Mouse (Mus musculus) right cerebral cortex, postnatal 4 days (tissue): ENCODE measurements around the gene Agpat3.
"Not testable (repeated sequence)": the region's sequence is repeated elsewhere in the genome, so short reads cannot be mapped to it uniquely, and the experiment has no call there.

Experiments used
- DNase-seq: peaks from one replicate; pipeline ENCODE4 v3.0.0-alpha.2; 2022

Gene Agpat3

DNA sequence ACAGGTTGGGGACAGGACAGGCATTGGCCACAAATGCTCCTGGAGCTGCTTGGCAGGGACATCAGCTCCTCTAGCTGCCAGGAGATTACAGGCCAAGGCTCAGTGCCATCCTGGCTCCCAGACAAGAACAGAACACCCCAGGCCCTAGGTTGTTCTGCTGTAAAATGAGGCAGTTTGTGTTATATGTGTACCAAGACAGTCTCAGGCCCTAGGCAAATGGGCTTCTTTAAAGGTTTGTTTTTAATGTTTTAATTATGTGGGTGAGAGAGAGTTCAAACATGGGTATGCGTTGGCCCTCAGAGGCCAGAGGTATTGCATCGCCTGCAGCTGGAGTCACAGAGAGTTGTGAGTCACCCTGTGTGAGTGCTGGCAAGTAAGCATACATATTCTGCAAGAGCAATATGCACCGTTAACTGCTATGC, 8.0 kb upstream of the Agpat3 start:
- DNase-seq, result no peak

DNA sequence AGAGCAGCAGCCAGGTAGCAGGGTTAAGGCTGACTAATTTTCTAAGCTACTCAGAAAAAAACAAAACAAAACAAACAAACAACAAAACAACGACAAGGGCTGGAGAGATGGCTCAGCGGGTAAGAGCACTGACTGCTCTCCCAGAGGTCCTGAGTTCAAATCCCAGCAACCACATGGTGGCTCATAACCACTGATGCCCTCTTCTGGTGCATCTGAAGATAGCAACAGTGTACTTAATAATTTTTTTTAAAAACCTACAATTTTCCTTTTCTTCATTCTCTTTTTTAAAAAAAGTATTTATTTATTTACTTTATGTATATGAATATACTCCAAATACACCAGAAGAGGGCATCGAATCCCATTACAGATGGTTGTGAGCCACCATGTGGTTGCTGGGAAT, 6.7 kb upstream of the Agpat3 start:
- not testable (repeated sequence) for DNase-seq

DNA sequence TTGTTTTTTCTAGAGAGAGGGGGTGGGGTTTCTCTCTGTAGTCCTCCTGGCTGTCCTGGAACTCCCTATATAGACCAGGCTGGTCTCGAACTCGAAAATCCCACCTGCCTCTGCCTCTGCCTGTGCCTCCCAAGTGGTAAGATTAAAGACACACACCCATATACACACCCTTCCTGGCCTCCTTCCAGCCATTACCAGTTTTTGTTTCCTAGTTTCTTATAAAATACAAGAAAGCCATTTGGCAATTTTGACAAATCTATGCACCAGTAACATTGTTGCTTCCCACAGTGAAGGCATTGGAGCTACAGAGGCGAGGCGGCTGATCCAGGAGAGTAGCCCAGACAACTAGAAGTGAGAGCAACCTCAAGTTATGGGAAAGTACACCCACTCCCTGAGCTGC, 6.0 kb upstream of the Agpat3 start:
- no peak for DNase-seq

DNA sequence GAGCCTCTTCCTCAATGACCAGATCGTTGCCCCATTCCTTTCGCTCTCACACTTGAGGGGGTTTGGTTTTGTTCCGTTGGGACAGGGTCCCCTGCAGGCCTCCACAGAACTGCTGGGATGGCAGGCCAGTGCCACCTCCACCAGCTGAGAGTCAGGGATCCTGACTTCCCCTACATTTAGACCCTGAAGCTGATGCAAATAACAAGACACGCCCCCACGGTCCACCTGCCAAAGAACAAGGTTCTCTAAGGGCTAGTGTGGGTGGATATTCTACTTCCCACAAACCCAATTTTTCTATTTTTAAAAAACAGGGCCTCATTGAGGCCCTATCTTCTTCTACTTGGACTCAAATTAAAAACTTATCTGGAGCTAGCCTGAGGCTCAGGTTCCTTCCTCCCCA, 5.5 kb upstream of the Agpat3 start:
- DNase-seq, result no peak

DNA sequence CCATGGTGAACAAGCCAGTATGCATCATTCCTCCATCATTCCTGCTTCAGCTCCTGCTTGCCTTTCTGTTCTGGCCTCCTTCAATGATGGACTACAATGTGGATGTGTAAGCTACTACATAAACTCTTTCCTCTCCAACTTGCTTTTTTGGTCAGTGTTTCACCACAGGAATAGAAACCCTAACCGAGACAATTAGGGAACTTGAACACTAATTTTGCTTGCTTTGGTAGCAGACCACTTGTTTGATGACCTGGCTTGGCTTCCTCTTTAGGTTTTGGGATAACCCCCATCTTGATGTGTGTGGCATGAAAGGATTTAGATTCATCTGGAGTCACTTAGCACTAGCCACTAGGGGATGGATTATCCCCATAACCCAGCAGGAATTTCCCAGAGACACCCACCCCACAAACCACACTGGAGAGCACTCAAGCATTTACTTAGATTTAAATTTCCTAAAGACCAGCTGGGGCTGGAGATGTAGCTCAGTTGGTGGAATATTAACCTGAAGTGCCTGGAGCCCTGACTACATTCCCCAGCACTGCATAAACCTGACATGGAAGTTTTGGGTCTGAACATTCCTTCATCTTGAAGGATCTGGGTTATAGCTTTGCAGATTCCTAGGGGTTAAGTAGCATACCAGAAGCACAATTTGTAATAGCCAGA, 3.8 kb upstream of the Agpat3 start:
- no peak for DNase-seq

DNA sequence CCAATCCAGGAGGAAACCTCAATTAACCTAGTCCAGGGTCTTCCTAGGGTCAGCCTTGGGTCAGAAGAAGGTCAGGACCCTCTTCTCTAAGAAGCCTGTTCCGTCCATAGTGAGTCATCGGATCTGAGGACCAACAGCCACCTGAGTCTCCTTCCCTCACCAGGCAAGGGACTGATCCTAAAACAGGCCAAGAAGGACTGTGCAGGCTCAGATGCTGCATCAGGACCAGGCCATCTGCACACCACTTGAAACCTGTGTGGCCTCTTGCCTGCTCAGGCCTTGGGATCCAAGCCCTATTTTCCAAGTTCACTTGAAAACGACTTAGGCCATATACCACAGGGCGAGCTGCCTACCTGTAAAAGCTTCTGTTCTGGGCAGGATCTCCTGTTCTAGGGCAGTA, 907 bp upstream of the Agpat3 start:
- no peak for DNase-seq

DNA sequence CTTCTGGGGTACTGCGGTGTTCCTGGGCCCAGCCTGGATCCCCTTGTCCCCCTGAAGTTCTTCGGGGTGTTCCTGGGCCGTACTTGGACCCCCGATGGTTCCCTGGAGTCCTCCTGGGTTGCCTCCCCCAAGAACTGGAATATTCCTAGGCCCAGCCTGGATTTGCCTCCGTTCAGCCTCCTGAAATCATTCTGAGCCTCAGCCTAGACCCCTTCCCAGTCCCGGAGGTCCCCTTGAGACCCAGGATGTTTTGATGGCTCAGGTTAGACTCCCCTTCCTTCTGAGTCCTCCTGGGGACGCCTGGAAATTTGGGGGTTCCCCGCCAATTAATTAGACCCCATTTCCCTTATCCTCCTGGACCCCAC, 359 bp upstream of the Agpat3 start:
- DNase-seq, result no peak

DNA sequence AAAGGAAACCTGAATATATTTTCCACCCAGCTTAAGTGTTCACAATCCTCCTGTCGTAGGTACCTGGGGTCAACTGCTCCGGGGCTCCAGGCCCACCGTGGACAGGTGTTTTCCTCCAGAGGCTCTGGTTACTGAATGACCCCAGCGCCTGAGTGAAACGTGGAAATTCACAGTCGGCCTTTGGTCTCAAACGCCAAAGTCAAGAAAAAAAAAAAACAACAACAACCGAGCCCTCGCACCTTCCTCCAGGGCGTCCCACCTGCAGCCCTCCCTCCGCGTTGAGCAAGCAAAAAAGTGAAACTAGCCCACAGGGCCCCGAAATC, 764 bp downstream of the Agpat3 start:
- no peak for DNase-seq

DNA sequence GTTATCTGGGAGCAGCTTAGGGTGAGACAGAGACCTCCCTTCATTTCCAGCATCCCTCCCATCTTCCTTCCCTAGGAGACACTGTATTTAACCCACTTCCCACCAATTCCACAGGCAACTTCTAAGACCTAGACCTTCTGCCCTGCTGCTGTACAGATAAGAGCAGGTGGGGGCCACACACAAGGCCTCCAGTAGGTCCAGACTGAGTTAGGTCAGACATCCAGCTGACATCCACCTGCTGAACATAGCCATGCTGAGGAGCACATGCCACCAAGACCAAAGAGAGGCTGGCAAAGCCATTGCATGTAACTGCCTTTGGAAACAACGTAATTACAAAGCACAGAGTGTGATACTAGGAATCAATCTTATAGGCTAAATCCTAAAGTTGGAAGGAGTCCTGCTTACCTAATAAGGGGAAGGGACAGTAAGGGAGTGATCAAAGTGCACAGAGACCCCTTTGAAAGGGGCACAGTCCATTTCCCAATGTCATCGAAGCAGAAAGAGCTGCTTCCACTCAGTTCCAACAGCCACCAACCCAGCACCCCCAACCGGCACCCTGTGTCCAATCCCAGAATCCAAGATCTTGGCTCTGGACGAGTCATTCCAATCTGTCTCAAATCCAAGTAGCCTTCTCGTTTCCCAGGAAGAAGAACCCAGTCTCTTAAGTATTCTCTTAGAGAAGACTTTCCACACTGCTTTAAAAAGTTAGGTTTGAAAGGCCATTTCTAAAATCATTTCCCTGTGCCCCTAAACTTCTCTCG, 1.3 kb downstream of the Agpat3 start:
- no peak for DNase-seq

DNA sequence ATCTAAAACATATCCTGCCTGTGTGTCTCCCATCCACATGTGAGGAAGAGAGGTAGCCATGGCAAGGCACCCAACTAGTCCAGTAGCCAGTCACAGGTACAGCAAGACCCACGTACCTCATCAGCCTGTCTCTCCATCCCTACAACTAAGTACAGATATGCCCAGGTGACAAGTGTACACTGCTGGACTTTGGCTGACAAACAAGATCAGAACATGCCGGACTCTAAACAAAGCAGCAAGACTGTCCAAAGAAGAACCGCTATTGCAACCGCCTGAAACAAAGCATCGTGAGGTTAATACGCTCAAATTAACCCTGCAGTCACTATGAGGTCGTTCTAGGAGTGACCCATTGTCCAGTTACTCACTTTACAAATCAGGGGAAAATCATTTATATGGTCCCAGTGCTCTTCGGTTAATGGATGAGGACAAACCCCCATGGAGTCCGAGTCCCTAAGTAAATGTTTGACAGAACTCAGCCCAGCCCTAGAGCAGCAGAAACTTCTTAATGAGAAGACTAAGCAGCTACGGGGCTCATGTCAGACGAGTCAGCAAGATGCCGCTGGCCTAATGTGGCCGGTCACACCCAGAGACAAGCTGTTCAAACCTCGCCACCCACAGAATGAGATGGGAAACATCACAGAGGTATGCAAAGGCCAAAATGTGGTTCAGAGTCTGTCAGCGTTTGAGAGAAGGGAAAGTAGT, 2.7 kb downstream of the Agpat3 start:
- DNase-seq, result no peak

DNA sequence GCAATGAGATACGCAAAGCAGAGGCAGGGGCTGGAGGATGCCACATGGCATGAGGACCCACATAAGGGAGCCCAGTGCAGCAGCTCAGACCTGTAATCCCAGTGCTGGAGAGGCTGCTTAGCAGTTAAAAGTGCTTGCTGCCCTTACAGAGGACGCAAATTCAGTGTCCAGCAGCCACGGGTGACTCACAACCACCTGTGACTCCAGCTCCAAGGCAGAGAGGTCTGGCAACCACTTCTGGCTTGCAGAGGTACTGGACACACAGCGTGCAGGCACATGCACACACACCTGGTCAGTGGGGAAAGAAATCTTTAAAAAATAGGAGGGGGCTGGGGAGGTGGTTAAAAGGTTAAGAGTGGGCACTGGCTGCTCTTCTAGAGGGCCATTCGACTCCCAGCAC, 4.1 kb downstream of the Agpat3 start:
- no peak for DNase-seq

DNA sequence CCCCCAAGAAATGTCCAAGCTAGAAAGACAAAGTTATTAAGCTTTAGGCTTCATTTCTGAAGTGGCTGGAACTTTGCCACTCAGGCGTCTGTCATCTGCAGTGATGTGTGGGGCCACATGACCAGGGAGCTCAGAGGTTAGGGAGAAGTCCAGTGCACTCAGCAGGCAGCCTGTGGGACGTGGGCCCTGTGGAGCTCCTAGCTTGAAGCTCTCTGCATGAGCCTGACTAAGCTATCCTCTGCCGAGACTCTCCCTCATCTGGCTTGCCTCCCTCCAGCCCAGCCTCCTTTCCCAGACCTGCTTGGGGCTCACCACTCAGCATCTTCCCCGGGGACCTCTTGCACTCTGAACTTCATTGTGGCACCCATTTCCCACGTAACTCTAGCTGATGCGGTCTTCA, 4.8 kb downstream of the Agpat3 start:
- no peak for DNase-seq

DNA sequence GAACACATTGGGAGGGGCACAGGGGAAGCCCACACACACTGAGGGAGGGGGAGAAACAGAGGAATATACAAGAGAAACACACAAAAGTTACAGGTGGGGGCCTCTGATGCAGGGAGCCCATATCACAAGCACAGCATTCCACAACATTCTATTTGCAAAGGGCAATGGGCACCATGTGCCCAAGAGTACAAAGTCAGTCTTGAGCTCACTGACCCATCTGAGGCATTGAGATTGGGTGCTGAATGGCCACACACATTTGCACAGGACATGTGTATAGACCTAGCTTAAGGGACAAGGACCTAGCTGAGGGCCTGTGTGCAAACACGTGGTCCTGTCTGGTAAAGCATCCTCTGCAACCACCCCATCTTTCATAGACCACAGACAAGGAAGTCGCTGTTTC, 6.8 kb downstream of the Agpat3 start:
- DNase-seq, result no peak

DNA sequence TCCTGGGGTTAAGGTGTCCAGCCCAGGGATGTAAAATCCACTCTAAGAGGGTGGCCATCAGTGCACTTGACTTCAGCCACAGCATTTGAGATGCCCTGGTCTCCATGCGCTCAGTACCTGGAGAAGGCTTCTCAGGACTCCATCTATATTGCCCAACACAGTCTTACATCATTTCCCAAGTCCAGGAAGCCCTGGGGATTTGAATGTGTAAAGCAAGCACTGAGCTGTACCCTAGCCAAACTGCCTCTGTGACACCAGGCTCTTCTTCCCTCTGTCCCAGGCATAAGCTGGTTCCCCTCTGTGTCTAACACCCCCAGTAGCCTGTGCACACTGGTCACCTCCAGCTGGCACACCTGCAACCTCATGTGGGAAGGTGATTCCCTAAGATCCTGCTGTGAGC, 10.2 kb downstream of the Agpat3 start:
- no peak for DNase-seq

DNA sequence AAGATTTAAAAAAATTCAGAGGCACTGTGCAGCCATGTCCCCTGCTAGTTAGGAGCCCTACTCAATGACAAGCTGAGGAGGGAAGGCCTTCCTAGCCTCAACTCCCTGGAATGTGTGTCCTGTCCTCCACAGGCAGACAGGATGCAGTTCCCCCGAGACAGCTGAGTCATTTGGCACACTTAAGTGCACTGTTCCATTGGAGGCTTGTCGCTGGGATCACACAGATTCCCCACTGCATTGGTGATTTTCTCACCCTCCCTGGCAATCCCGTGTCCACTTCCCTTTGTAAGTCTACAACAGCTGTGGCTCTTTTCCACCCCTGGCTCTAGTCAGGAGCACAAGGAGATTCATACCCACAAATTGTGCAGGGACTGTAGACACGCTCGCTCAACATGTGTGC, 14.1 kb downstream of the Agpat3 start:
- no peak for DNase-seq

DNA sequence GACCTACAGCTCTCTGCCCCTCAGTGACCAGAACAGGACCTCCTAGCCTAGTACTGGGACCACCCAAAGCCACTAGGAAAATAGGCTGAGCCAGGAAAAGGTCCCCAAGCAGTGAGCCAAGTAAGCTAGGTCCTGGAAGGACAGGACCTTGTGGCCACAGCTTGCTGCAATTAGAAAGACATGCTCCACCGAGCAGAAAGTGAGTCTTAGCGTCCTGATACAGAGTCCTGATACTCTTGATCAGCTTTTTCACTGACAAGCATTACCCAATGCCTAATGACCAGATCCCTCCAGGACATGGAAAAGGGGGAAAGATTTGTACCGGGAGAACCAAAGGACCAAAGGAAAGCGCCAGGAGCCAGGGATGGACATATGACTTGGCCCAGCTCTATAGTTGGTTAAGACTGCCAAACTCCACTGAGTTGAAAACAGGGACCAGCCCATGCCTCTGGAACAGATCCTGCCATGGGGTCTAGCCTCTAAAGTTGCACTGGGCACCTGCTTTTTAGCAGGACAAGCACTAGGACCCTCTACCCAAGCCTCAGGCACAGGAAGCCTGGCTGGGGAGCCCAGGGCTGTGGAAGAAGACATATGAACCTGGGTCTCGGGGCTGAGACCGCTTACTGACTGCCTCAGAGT, 17.2 kb downstream of the Agpat3 start:
- DNase-seq, result no peak

DNA sequence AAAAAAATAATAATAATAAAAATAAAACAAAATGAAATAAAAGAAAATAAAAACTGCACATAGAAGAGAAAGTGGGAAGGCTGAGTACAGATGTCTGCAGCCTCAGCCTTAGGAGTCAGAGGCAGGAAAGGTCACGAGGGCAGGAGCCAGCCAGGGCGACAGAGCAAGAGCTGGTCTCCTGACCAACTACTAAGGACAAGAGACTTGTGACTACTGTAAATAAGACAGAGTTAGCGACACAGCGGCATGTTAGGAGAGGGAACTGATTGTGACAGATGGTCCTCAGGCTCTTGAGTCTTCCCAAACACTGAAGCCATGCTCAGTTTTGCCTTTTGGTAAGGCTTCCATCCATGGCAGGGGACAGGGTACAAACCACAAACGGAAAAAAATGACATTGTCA, 20.7 kb downstream of the Agpat3 start:
- no peak for DNase-seq

DNA sequence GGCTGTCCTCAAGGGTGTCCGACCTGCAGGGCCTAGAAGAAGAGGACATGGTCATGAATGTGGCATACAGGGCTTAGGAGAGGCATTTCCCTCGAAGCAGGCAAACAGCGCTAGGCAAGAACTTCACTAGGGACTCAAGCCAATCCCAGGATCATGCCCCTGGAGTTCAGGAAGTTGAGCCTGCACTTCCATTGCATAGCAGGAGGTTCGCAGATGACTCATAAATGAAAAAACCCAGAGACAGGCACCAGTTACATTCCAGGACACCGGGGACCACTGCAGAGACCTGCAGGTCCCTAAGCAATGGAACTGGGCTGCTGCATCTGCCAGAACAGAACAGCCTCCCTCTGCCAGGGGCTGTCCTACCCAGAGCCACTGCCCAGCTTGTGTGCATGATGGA, 23.0 kb downstream of the Agpat3 start:
- no peak for DNase-seq

DNA sequence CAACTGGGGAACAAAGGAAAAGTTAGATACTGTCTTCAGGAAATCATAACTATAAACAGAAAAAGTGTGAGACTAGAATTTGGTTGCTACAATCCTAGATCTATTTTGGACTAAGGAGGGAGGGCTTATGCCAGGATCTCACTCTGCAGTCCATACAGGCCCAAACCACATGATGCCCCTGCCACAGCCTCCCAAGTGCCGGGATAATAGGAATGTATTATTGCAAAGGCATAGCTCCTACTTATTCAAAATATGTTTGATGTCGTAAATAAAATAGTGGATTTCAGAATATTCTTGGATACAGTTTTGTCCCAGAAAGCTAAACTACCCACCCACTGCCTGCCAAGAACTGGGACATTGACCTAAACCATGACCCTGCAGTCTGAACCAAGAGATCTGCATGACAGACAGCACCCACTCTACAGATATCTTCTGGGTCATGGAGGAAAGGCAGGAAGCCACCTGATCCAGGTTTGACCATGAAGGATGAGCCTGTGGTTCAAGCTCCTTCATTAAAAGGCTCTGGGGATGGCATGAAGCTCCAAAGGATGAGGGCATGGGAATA, 24.2 kb downstream of the Agpat3 start:
- no peak for DNase-seq

DNA sequence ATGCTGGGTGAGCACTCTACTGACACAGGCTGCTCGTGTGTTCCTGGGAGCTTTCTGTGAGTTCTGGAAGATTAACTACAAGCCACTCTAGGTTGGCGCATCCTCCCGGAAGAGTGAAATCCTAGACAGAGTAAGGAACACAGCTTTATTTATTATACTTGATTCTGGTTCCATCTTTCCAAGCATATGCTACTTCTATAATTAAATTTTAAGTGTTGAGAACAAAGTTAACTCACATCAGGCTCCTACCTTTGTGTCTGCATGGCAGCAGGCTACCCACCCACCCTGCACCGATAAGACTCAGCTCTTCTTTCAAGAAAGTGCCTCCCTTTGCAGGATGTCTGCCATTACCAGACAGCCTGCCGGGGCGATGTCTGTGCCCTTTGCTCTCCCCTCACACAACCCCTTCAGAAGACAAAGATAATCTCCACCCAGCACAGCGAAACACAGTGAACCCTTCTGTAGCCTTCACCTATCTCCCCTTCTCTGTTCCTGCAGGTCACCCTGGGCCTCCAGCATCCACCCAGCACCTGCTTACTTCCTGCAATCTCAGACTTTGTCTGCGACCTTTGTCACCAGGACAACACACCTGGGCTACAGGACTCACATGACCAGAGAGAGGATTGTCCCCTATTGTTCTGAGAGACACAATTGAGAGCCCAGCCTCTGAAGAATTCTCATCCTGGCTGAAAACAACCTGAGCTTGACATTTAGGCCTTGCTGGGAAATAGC, 26.2 kb downstream of the Agpat3 start:
- no peak for DNase-seq

DNA sequence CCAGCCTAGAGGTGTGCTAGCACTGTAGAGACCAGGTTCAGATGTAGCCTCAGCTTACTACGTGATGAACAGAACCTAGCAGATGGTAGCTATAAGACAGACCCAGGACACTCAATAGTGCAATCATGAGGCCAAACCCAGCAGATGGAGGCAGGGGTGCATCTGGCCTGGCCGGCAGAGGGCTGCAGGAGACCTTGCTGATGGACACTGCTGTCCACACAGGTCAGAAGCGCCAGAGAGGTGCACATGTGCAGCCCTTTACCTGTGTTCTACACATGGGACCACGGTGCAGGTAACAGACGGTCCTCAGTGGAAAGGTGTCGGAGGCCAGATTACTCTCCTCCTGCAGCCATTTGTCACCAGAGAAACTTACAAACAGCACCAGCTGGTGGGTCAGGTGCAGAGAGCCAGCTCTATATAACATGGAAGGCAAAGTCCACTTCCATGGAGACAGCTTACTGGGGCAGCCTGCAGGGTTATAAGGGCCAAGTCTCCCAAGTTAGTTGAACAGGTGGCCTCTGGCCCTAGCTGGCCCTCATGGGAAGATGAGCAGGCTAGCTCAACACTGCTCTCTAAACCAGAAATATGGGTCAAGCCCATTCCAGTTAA, 27.6 kb downstream of the Agpat3 start:
- no peak for DNase-seq

DNA sequence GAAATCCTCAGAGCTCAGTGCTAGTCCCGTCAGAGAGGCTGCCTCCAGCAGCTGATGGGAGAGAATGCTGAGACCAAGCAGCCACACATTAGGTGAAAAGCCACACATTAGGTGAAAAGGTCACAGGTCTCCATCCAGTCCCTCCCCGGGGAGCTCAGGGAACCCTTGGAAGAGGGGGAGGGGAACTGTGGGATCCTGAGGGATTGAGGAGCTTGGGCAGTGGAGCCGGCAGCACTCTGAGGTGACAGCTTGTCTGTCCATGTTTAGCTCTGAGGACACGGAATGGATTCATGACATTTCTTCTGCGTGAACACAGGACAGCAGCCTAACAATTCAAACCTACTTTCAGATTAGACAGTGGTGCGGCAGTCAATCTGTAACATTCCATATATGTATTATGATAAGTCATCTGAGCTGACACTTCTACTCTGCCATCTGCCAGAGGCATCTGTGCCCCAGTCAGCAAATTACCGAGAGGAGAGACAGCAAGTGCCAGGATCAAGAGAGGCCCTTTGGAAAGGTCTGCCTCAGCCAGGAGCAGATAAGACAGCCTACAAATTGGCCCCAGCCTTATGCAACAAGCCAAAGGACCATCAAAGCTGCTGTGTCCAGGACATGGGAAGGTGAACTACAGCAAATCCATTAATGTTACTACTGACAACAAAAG, 28.9 kb downstream of the Agpat3 start:
- no peak for DNase-seq
